Mouse (Mus musculus) leukemia stem cell, adult 10-12 weeks (primary cell): ENCODE data around the gene Olfr692. TPM values are rescaled to one million over a fixed set of nuclear protein-coding genes. Genes with fewer than 3 reads are reported as not detected.

Experiments
- polyA plus RNA-seq: library from polyadenylated mRNA; stranded (reverse); fragments of >175 nt; gene quantifications from 2 replicates; pipeline ENCODE4 v1.2.3, GENCODE M21; 2012; ENCODE audit warnings: low replicate concordance

The Olfr692 gene
- polyA plus RNA-seq = not detected in 2 replicates

DNA sequence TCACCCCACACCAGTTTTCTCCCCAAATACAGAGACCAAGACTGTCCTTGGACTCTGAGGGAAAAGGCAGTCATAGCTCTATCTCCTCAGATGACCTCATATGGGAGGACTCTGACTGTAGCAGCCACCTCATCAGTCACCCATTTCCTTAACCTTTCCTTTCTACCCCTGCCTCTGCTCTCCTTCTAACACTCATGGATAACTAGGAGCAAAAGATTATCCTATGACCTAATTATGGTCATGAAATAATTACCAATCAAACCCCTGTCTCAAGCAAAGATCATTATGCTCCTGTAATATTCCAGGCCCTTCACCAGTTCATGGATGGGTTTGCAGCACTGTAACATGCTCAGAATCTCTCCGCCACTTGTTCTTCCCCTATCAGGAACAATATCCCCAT is at the start of gene Olfr692:
Gene Olfr692 (plus strand): TSS at position 301 of the 400 bp plus-strand sequence.

DNA sequence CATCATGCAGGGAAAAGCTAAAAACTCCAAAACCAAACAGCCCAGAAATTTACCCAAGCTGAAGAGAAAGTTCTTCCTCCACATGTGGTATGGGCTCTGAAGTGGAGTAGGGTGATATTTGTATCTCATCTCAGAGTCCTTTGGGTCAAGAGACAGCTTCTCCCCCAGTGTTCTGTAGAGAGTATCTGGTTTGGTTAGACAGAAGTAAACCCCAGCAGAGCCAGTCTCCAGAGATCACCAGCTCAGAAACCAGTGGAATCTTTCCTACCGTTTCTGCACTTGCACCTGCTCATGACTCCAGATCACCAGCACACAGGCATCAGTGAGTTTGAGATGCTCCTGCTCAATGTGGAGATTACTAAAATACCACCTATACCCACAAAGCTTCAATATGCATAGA is 34.0 kb upstream of the Olfr692 start, which contains the start of gene Olfr690:
Gene Olfr690 (minus strand): TSS at position 101 of the 400 bp plus-strand sequence.

DNA sequence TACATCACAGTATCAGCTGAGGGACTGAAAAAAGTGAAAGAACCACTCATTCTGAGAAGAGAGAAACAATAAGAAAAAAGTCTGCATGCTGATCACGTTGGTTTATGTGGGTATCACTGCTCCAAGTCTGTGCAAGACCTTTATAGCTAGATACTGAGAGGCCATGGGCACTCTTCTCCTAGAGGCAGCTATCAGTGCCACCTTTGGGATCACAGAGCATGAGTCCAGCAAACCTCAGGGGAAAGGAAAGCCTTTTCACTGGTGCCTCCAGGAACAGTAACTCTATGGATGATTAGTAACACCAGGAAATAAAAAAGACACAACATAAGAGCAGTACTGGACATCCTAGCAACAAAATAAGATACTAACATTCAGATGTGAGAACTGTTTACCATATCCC is 25.9 kb upstream of the Olfr692 start, which contains the start of gene Olfr691:
Gene Olfr691 (minus strand): TSS at position 101 of the 400 bp plus-strand sequence.

DNA sequence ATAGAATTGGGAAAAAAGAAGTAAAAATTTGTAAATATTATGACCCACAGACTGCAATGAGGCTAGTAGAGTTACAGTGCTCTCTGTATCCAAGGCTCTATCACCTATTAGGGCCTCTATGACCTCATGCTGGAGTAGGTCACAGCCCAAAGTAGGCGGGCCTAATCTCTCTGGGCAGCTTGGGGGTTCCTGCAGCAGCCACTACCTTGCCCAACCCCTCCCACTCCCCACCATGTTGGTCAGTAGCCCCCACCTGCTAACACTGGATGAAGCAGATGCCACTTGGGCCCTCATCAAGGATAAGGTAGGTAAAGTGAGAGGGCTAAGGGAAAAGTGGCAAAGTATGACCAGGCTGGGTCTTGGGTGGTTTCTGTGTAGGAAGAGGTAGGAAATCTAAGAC is 6.8 kb downstream of the Olfr692 start, which contains the start of gene Gm5901:
Gene Gm5901 (plus strand): TSS at position 173 of the 400 bp plus-strand sequence.

DNA sequence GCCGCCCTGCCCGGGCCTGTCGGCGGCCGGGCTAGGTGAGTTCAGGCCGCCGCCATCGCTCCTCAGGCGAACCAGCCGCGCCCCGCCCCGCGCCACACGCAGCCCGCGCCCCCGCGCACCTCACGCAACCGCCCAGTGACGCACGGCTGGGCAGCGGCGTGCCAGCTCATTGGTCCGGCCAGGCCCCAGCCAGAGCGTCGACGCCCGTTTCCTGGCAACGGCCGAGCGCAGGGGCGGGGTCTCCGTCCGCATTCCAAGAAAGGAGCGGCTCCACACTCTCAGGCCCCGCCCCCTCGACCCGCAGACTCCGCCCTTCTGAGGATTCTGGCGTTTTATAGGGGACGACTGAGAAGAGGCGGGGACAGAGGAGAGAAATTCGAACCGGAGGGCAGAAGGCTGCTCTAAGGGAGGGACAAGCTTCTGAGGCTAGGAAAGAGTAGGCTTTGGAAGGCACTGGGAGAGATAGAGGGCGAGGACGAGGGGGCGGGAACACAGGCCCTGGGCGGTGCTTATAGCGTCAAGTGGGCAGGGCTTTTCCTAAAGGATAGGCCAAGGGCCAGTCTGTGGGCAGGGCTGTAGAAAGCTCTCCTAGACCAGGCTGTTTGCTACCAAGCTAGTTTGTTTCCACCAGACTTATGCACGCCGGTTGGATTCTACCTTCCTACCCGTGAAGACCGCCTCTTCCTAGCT is 32.0 kb downstream of the Olfr692 start, which contains the start of gene Fam160a2:
Gene Fam160a2 (minus strand): TSS at position 120 of the 690 bp plus-strand sequence.

DNA sequence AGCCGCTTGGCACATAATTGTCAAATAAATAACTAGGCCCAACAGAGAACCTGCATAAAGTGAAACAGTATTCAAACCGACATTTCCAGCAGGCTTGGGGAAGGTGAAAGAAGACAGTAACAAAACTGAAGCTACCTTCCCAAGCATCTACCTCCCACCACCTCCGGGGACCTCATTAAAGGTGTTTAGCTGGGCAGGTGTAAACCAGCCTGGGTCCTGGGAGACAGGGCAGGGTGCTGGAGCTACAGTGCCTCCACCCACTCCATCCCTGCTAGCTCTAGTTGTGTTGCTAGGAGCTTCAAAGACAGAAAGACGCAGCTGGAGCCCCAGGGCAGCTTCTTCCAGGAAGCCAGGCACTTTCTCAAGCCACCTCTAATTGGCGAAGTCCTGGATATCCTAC is 36.2 kb downstream of the Olfr692 start, which contains the start of gene Cnga4:
Gene Cnga4 (plus strand): TSS at position 301 of the 400 bp plus-strand sequence.

Other genes starting within 250 kb of the Olfr692 start
- 0.26 TPM in 1 of 2 replicates, not detected in the other for gene Olfr683, start 221.2 kb upstream of the Olfr692 start, polyA plus RNA-seq
- not detected in 2 replicates for gene Olfr684, start 204.6 kb upstream of the Olfr692 start, polyA plus RNA-seq
- not detected in 2 replicates for gene Olfr685, start 182.2 kb upstream of the Olfr692 start, polyA plus RNA-seq
- not detected in 2 replicates for gene Olfr686, start 160.7 kb upstream of the Olfr692 start, polyA plus RNA-seq
- not detected in 2 replicates for gene Olfr688, start 80.1 kb upstream of the Olfr692 start, polyA plus RNA-seq
- 0.03 TPM in 1 of 2 replicates, not detected in the other for gene Olfr689, start 57.1 kb upstream of the Olfr692 start, polyA plus RNA-seq
- not detected in 2 replicates for gene Olfr690, start 34.1 kb upstream of the Olfr692 start, polyA plus RNA-seq
- not detected in 2 replicates for gene Olfr691, start 26.0 kb upstream of the Olfr692 start, polyA plus RNA-seq
- gene Gm5901, start 6.8 kb downstream of the Olfr692 start, polyA plus RNA-seq = not detected in 2 replicates
- gene Fam160a2, start 31.8 kb downstream of the Olfr692 start, polyA plus RNA-seq = 65.0 and 67.0 TPM in 2 replicates
- not detected in 2 replicates for gene Cnga4, start 36.3 kb downstream of the Olfr692 start, polyA plus RNA-seq
- 0.07 TPM in 1 of 2 replicates, not detected in the other for gene Cckbr, start 57.5 kb downstream of the Olfr692 start, polyA plus RNA-seq
- gene Cavin3, start 114.1 kb downstream of the Olfr692 start, polyA plus RNA-seq = 3.8 and 5.3 TPM in 2 replicates
- 18.1 and 38.9 TPM in 2 replicates for gene Smpd1, start 186.1 kb downstream of the Olfr692 start, polyA plus RNA-seq
- 0.97 and 1.3 TPM in 2 replicates for gene Apbb1, start 213.4 kb downstream of the Olfr692 start, polyA plus RNA-seq
- not detected in 2 replicates for gene Hpx, start 231.9 kb downstream of the Olfr692 start, polyA plus RNA-seq